Mouse (Mus musculus): ENCODE measurements around the gene Odc1. TPM values are rescaled to one million over a fixed set of nuclear protein-coding genes. Genes with fewer than 3 reads are reported as not detected.

Gene Odc1
- polyA plus RNA-seq, 1 experiment from 2014 or later = 70.4 TPM

GRCm38 (mm10) chr12:17557344-17557966 lies 12.9 kb downstream of the Odc1 start:
- ATAC-seq (ENCODE audit: low FRiP score, low TSS enrichment) = no peak

DNA sequence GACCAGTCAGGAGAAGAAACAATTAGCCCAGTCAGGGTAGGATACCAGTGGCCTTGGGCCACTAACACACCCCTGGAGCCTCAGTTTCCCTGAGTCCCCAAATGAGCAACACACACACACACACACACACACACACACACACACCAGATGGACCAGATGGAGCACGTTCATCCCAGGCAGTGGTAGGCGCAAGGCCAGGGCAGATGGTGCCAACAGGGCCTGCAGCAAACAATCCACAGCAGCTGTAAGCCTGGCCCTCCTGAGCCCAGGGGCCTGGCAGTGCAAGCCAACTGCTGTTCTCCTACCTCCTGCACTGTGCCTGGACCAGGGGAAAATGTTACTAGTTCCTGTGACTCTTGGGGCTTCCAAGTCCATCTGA lies 13.4 kb downstream of the Odc1 start:
- Histone ChIP-seq H3K9ac (ENCODE audit: low read length) (no peak overlapping the region), H3K4me1 (replicated peaks; ENCODE audit: control insufficient read depth, insufficient read depth) (0 out of 2 replicates have a peak, but pooled peaks cover 2% of the 10 kb centered on the region), H3K27ac (replicated peaks) (no peak overlapping the region), H3K27me3 (ENCODE audit: control insufficient read depth, insufficient read depth, low read length) (no peaks in the 10 kb centered on the region), H3K36me3 (ENCODE audit: control insufficient read depth, insufficient read depth, low read length) (no peaks in the 10 kb centered on the region), H3K4me2 (replicated peaks; ENCODE audit: low read depth) (no peak overlapping the region), H3K9me3 (ENCODE audit: control insufficient read depth, low read length) (no peaks in the 10 kb centered on the region), H3K4me3 (ENCODE audit: low read depth, low read length) (no peak overlapping the region)
- DNase-seq (ENCODE audit: low spot score) (no peak), ATAC-seq (ENCODE audit: low FRiP score, low TSS enrichment) (no peak)
- TF ChIP-seq CTCF (IDR thresholded peaks at IDR 0.05; ENCODE audit: low read depth) = no peak
- no peak for TF ChIP-seq EP300 (optimal IDR thresholded peaks at IDR 0.05)
- WGBS = 74% methylated on average over 2 of the region's 2 CpGs

More at GRCm38 (mm10) chr12:17557344-17557966, 12.9 kb downstream of the Odc1 start:
- no peak for TF ChIP-seq EP300 (optimal IDR thresholded peaks at IDR 0.05)
- TF ChIP-seq CTCF (IDR thresholded peaks at IDR 0.05; ENCODE audit: low read depth) = no peak
- Histone ChIP-seq H3K36me3 (ENCODE audit: control insufficient read depth, insufficient read depth, low read length) (no peaks in the 10 kb centered on the region), H3K27me3 (ENCODE audit: control insufficient read depth, insufficient read depth, low read length) (no peaks in the 10 kb centered on the region), H3K9ac (ENCODE audit: low read length) (no peak overlapping the region), H3K4me1 (replicated peaks; ENCODE audit: control insufficient read depth, insufficient read depth) (0 out of 2 replicates have a peak, but pooled peaks cover 2% of the 10 kb centered on the region), H3K4me2 (replicated peaks; ENCODE audit: low read depth) (no peak overlapping the region), H3K4me3 (ENCODE audit: low read depth, low read length) (no peak overlapping the region), H3K9me3 (ENCODE audit: control insufficient read depth, low read length) (no peaks in the 10 kb centered on the region), H3K27ac (replicated peaks) (no peak overlapping the region)
- DNase-seq (ENCODE audit: low spot score) = no peak
- 42% methylated on average over 7 of the region's 7 CpGs for WGBS

- no peak overlapping the region for H3K9ac ChIP-seq (ENCODE audit: low read length)
- H3K4me2 ChIP-seq (replicated peaks; ENCODE audit: low read depth) = no peak overlapping the region
- H3K27me3 ChIP-seq (ENCODE audit: control insufficient read depth, insufficient read depth, low read length) = no peaks in the 10 kb centered on the region
- ATAC-seq (ENCODE audit: low FRiP score, low TSS enrichment) = no peak
- TF ChIP-seq EP300 (optimal IDR thresholded peaks at IDR 0.05) (no peak), CTCF (IDR thresholded peaks at IDR 0.05; ENCODE audit: low read depth) (no peak)
- no peaks in the 10 kb centered on the region for H3K9me3 ChIP-seq (ENCODE audit: control insufficient read depth, low read length)
- no peaks in the 10 kb centered on the region for H3K36me3 ChIP-seq (ENCODE audit: control insufficient read depth, insufficient read depth, low read length)
- DNase-seq (ENCODE audit: low spot score) = no peak
- no peak overlapping the region for H3K4me3 ChIP-seq (ENCODE audit: low read depth, low read length)
- H3K4me1 ChIP-seq (replicated peaks; ENCODE audit: control insufficient read depth, insufficient read depth) = no peaks in the 10 kb centered on the region
- WGBS = 87% methylated on average over 1 of the region's 1 CpGs
- no peak overlapping the region for H3K27ac ChIP-seq (replicated peaks)
Observed at GRCm38 (mm10) chr12:17562396-17562795, 17.8 kb downstream of the Odc1 start.

- DNase-seq (ENCODE audit: low spot score) (no peak), ATAC-seq (ENCODE audit: low FRiP score, low TSS enrichment) (no peak)
- no peak overlapping the region for H3K4me2 ChIP-seq (replicated peaks; ENCODE audit: low read depth)
- TF ChIP-seq EP300 (optimal IDR thresholded peaks at IDR 0.05) (no peak), CTCF (IDR thresholded peaks at IDR 0.05; ENCODE audit: low read depth) (no peak)
- H3K27ac ChIP-seq (replicated peaks) = no peak overlapping the region
- H3K27me3 ChIP-seq (ENCODE audit: control insufficient read depth, insufficient read depth, low read length) = no peaks in the 10 kb centered on the region
- no peaks in the 10 kb centered on the region for H3K4me1 ChIP-seq (replicated peaks; ENCODE audit: control insufficient read depth, insufficient read depth)
- WGBS = 82% methylated on average over 3 of the region's 3 CpGs
- H3K4me3 ChIP-seq (ENCODE audit: low read depth, low read length) = no peak overlapping the region
- no peaks in the 10 kb centered on the region for H3K36me3 ChIP-seq (ENCODE audit: control insufficient read depth, insufficient read depth, low read length)
- no peak overlapping the region for H3K9ac ChIP-seq (ENCODE audit: low read length)
- no peaks in the 10 kb centered on the region for H3K9me3 ChIP-seq (ENCODE audit: control insufficient read depth, low read length)
Observed at GRCm38 (mm10) chr12:17565393-17566045, 20.9 kb downstream of the Odc1 start.

DNA sequence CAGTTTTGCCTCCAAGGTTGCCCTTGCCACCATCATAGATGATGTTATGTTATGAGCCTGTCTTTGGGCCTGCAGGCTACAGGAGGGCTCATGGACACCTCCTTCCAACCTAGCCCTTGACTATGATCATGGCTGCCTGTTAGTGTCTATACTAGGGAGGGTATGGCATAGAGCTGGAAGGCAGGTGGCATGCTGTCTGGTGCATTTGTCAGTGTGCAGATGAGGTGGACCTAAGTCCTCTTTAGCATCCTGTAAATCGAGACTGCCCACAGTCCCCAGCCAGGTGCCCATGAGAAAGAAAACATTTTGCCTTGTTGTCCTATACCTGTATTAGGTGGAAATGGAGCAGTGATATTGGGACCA lies 21.4 kb downstream of the Odc1 start:
- 78% methylated on average over 1 of the region's 1 CpGs for WGBS
- H3K4me2 ChIP-seq (replicated peaks; ENCODE audit: low read depth) = no peak overlapping the region
- H3K27me3 ChIP-seq (ENCODE audit: control insufficient read depth, insufficient read depth, low read length) = no peaks in the 10 kb centered on the region
- TF ChIP-seq CTCF (IDR thresholded peaks at IDR 0.05; ENCODE audit: low read depth) = no peak
- no peak for TF ChIP-seq EP300 (optimal IDR thresholded peaks at IDR 0.05)
- no peak overlapping the region for H3K4me3 ChIP-seq (ENCODE audit: low read depth, low read length)
- H3K27ac ChIP-seq (replicated peaks) = no peak overlapping the region
- no peaks in the 10 kb centered on the region for H3K36me3 ChIP-seq (ENCODE audit: control insufficient read depth, insufficient read depth, low read length)
- no peaks in the 10 kb centered on the region for H3K9me3 ChIP-seq (ENCODE audit: control insufficient read depth, low read length)
- ATAC-seq (ENCODE audit: low FRiP score, low TSS enrichment) (no peak), DNase-seq (ENCODE audit: low spot score) (no peak)
- no peak overlapping the region for H3K9ac ChIP-seq (ENCODE audit: low read length)
- no peaks in the 10 kb centered on the region for H3K4me1 ChIP-seq (replicated peaks; ENCODE audit: control insufficient read depth, insufficient read depth)

- WGBS = 77% methylated on average over 10 of the region's 10 CpGs
- no peak for TF ChIP-seq EP300 (optimal IDR thresholded peaks at IDR 0.05)
- 0 out of 2 replicates have a peak, but pooled peaks have one; percentile 4 for TF ChIP-seq CTCF (IDR thresholded peaks at IDR 0.05; ENCODE audit: low read depth)
Observed at GRCm38 (mm10) chr12:17568564-17568963, 24.0 kb downstream of the Odc1 start.

More at GRCm38 (mm10) chr12:17568564-17568963, 24.0 kb downstream of the Odc1 start:
- Histone ChIP-seq H3K27me3 (ENCODE audit: control insufficient read depth, insufficient read depth, low read length) (no peaks in the 10 kb centered on the region), H3K4me3 (ENCODE audit: low read depth, low read length) (no peak overlapping the region), H3K9ac (ENCODE audit: low read length) (no peak overlapping the region), H3K36me3 (ENCODE audit: control insufficient read depth, insufficient read depth, low read length) (no peaks in the 10 kb centered on the region), H3K4me1 (replicated peaks; ENCODE audit: control insufficient read depth, insufficient read depth) (no peaks in the 10 kb centered on the region), H3K27ac (replicated peaks) (no peak overlapping the region), H3K4me2 (replicated peaks; ENCODE audit: low read depth) (no peak overlapping the region), H3K9me3 (ENCODE audit: control insufficient read depth, low read length) (no peaks in the 10 kb centered on the region)
- ATAC-seq (ENCODE audit: low FRiP score, low TSS enrichment) (no peak), DNase-seq (ENCODE audit: low spot score) (no peak)
